ENCODE assay signal across 9 mouse cellular contexts in genomic region chr3:135298560-135298959, GRCm38 (mm10). TPM values are rescaled to one million over a fixed set of nuclear protein-coding genes. Genes with fewer than 3 reads are reported as not detected.
A peak's percentile ranks its signal among the peaks of the same experiment; 100 is the strongest.
DNase-seq lines count a peak whose midpoint lies in the region; ATAC-seq lines count a peak whose summit lies in the region.
"Had no signal": no experiment of that assay in that cellular context is flagged by ENCODE, and none has a peak within 500 bp of the region (broad histone marks: within the 10 kb centered on the region; RNA-seq: fewer than 3 reads in every experiment).

No protein-coding gene starts in this region.

- DNase-seq in left cerebral cortex, adult 18-20 months (ENCODE audit: low spot score in 2 of 2), result peak; percentile 47 to 48
- no peak for DNase-seq in left cerebral cortex, adult 11 months (ENCODE audit: low spot score)
- DNase-seq in CD4-positive helper T cell, adult 2 months (ENCODE audit: low read depth, low spot score), result peak; percentile 14
- peak; percentile 90 for DNase-seq in Muller cell, postnatal 12 days (ENCODE audit: inconsistent ontology term)
- peak; percentile 84 for DNase-seq in fibroblast of lung, adult 2 months (ENCODE audit: low read depth)
- no peak for DNase-seq in thymus, adult 18-20 months
- DNase-seq in embryo, embryonic 10.5 days (ENCODE audit: low spot score), result no peak

- ATAC-seq in erythroblast, adult 5-6 weeks (replicated peaks; ENCODE audit: low FRiP score, poor library complexity, severe bottlenecking), result no peak
- ATAC-seq: forebrain, embryonic 15.5 days had no signal

RNA-seq across cellular contexts. Expression of gene Slc9b2, which starts 8.9 kb away (rescaled TPM):
- total RNA-seq in left cerebral cortex, adult 18-20 months (2021), result 1 to 10 TPM; 2.4 to 3.4 TPM
- total RNA-seq in erythroblast, adult 5-6 weeks (2015; ENCODE audit: low replicate concordance), result not detected in 2 replicates
- not detected in 2 replicates for total RNA-seq in erythroblast, adult 5-6 weeks (2017; ENCODE audit: low replicate concordance)

RNA-seq across cellular contexts. Expression of gene Bdh2, which starts 17.5 kb away (rescaled TPM):
- 1 to 10 TPM; 3.8 to 4.6 TPM for total RNA-seq in left cerebral cortex, adult 18-20 months (2021)
- total RNA-seq in erythroblast, adult 5-6 weeks (2015; ENCODE audit: low replicate concordance), result not detected in 2 replicates
- not detected in 2 replicates for total RNA-seq in erythroblast, adult 5-6 weeks (2017; ENCODE audit: low replicate concordance)

RNA-seq across cellular contexts. Expression of gene Slc9b1, which starts 49.3 kb away (rescaled TPM):
- 1 to 10 TPM in 1 of 2 experiments, under 1 TPM in 1; 0.21 to 1.3 TPM for total RNA-seq in left cerebral cortex, adult 18-20 months (2021)
- not detected in 2 replicates for total RNA-seq in erythroblast, adult 5-6 weeks (2015; ENCODE audit: low replicate concordance)
- total RNA-seq in erythroblast, adult 5-6 weeks (2017; ENCODE audit: low replicate concordance), result not detected in 2 replicates

Comparison
In these comparisons a context has a peak if more than half of its experiments do, and no peak if none do; other contexts are left out.
1. DNase-seq: peak in left cerebral cortex, adult 18-20 months (2 of 2), CD4-positive helper T cell, adult 2 months (single experiment), Muller cell, postnatal 12 days (single experiment) and fibroblast of lung, adult 2 months (single experiment); none in left cerebral cortex, adult 11 months (single experiment), thymus, adult 18-20 months (0 of 2) and embryo, embryonic 10.5 days (single experiment).
2. RNA of gene Bdh2, which starts 17.5 kb away (total RNA-seq): 3.8 to 4.6 TPM in left cerebral cortex, adult 18-20 months; not detected in erythroblast, adult 5-6 weeks; every median in the first group is over 4 times any median in the second.